Mouse (Mus musculus) forebrain, postnatal 0 days (tissue): ENCODE results near the gene Pole4. TPM values are rescaled to one million over a fixed set of nuclear protein-coding genes. Genes with fewer than 3 reads are reported as not detected.

Source experiments
- ATAC-seq: fragments of 200-750 bp; cut with Nextera tagmentation; 2 replicates; pipeline ENCODE4 v1.8.0; 2017; ENCODE audit warnings: mild to moderate bottlenecking, moderate library complexity
- DNase-seq: peaks from one replicate; pipeline ENCODE4 v3.0.0-alpha.2; 2015
- H3K27ac ChIP-seq: fragments of 300-500 bp; sonication (generic); 2 replicates; pipeline ENCODE4 v1.5.1; 2014; ENCODE audit warnings: low read depth, mild to moderate bottlenecking, antibody characterized with exemption, low read length, moderate library complexity, mixed read lengths
- H3K27me3 ChIP-seq: fragments of 300-500 bp; sonication (generic); 2 replicates; pipeline ENCODE4 v1.6.1; 2014; ENCODE audit warnings: mild to moderate bottlenecking, low read length, mixed read lengths; ENCODE audit not compliant: insufficient read depth
- H3K36me3 ChIP-seq: fragments of 300-500 bp; sonication (generic); 2 replicates; pipeline ENCODE4 v1.6.1; 2014; ENCODE audit warnings: mild to moderate bottlenecking, moderate library complexity; ENCODE audit not compliant: insufficient read depth
- H3K4me1 ChIP-seq: fragments of 300-500 bp; sonication (generic); 2 replicates; pipeline ENCODE4 v1.6.1; 2014; ENCODE audit warnings: antibody characterized with exemption; ENCODE audit not compliant: insufficient read depth
- H3K4me2 ChIP-seq: fragments of 300-500 bp; sonication (generic); 2 replicates; pipeline ENCODE4 v1.6.1; 2014; ENCODE audit warnings: low read depth, mild to moderate bottlenecking, moderate library complexity
- H3K4me3 ChIP-seq: fragments of 300-500 bp; sonication (generic); 2 replicates; pipeline ENCODE4 v1.5.1; 2014; ENCODE audit warnings: low read depth, low read length, mixed read lengths
- H3K9ac ChIP-seq: fragments of 300-500 bp; sonication (generic); 2 replicates; pipeline ENCODE4 v1.6.1; 2014; ENCODE audit warnings: mild to moderate bottlenecking
- H3K9me3 ChIP-seq: fragments of 300-500 bp; sonication (generic); 2 replicates; pipeline ENCODE4 v1.6.1; 2016; ENCODE audit warnings: low read length
- CTCF ChIP-seq: sonication (generic); IDR thresholded peaks from 2 replicates; pipeline ENCODE4 v1.5.1; 2016; ENCODE audit warnings: antibody characterized with exemption, control low read depth, low read depth
- WGBS: fragments of 180-500 bp; shearing (Covaris S2); extraction: QIAGEN DNeasy Blood & Tissue Kit; methylation state at CpG from one replicate; pipeline ENCODE4 v1.1.7; 2014; 5-methylcytosine and 5-hydroxymethylcytosine counted together
- polyA plus RNA-seq: library from polyadenylated mRNA; unstranded; fragments of >200 nt; fragmentation: Nextera tagmentation; extraction: Ambion mirVana; gene quantifications from 2 replicates; pipeline ENCODE4 v1.2.1, GENCODE M21; 2015
- total RNA-seq: library from RNA; depleted of rRNA; stranded (reverse); fragments of >200 nt; gene quantifications from 2 replicates; pipeline ENCODE4 v1.2.3, GENCODE M21; 2014

The Pole4 gene
- total and polyA plus RNA-seq, 2 experiments from 2014 or later, result 82.3 to 141 TPM

DNA sequence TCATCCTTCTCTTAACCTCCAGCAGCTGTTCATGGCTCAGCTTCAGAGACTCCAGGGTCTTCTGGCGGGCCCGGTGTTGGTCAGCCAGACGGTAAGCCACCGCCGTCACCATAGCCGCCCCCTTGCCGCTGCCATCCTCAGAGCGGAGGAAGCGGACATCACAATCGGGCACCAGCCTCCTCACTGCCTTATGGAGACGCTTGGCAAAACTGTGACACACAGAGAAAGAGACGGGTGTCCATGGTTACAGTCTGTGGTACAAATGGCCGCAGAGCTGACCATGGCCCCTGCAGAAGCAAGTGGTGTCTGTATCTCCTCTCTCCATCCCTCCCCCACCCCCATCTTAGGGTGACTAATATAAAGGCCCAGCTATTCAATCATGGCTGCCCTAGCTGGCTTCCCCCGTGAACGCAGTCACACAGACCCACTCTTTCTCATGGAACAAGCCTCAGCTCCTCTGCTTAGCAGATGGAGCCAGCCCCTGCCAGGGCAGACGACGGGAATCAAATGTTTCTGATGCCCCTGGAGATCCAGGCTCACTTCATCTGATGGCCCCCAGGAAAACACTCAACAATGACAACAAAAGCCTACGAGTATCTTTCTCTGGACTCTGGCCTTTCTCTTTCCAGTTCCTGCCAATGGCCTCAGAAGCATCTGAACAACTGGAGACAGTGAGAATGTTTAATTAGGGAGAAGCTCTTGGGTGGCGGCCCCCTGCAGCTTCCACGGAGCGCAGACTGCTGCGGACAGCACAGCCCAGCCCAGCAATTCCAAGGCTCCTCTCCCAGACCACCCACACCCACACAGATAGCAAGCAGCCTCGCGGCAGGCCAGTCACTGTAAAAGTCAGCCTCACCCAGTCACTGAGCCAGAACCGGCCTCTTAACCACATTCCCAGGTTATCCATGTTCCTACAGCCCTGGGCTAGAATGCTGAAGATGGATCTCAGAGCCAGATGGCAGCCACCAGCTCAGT, 31.7 kb upstream of the Pole4 start:
- H3K27ac ChIP-seq, result no peak overlapping the region
- ATAC-seq (no peak), DNase-seq (no peak)
- WGBS, result 82% methylated on average over 25 of the region's 25 CpGs
- no peak for TF ChIP-seq CTCF
- no peak overlapping the region for H3K9ac ChIP-seq
- no peaks in the 10 kb centered on the region for H3K4me1 ChIP-seq
- no peak overlapping the region for H3K4me2 ChIP-seq
- H3K27me3 ChIP-seq, result no peaks in the 10 kb centered on the region
- H3K36me3 ChIP-seq, result no peaks in the 10 kb centered on the region
- H3K9me3 ChIP-seq, result no peaks in the 10 kb centered on the region
- no peak overlapping the region for H3K4me3 ChIP-seq

DNA sequence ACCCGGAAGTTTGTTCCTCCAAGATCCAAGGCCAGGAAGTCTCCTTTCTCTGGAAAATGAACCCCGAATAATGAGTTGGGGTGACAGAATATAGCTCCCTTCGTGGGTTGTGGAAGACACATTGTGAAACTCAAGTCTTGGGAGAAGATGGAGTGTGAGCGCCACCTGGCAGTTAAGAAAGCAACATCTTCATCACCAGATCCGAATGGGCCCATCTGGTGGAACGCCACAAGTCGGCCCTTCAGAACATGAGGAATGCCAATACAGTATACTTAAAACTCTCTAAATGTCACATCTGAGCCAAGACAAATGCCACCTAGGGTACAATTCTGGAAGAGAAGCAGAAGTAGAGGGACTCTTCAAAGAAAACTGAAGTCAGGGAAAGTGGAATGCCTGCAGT, 30.2 kb upstream of the Pole4 start:
- Histone ChIP-seq H3K4me3 (no peak overlapping the region), H3K27me3 (no peaks in the 10 kb centered on the region), H3K9me3 (no peaks in the 10 kb centered on the region), H3K27ac (no peak overlapping the region), H3K9ac (no peak overlapping the region), H3K4me2 (no peak overlapping the region), H3K36me3 (no peaks in the 10 kb centered on the region), H3K4me1 (no peaks in the 10 kb centered on the region)
- ATAC-seq (peak; percentile 33; the same call in 1 of the 2 replicates), DNase-seq (peak; percentile 69)
- peak; percentile 72 for TF ChIP-seq CTCF
- WGBS, result 75% methylated on average over 7 of the region's 7 CpGs

DNA sequence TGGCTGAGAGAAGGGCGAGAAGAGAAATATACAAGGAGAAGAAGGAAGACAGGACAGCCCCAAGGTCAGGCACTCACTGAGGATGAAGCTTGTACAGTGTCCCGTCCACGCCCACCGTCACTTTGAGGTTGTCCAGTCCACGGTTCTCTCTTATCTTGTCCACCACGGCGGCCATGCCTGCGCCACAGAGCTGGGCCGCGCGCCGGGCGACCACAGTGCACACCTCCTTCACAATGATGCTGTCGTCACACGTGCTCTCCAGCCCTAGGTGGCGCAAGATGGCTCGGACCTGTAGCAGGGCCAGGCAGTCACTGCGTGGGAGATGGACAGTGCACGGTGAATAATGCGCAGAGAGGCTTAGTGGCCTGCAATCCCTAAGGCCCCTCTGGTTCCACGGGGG, 23.5 kb upstream of the Pole4 start:
- DNase-seq (no peak), ATAC-seq (no peak)
- WGBS, result 91% methylated on average over 21 of the region's 21 CpGs
- H3K27me3 ChIP-seq, result no peaks in the 10 kb centered on the region
- no peak overlapping the region for H3K4me2 ChIP-seq
- H3K4me1 ChIP-seq, result no peaks in the 10 kb centered on the region
- H3K27ac ChIP-seq, result no peak overlapping the region
- no peak overlapping the region for H3K9ac ChIP-seq
- H3K36me3 ChIP-seq, result no peaks in the 10 kb centered on the region
- peak; percentile 12; the same call in 1 of the 2 replicates for TF ChIP-seq CTCF
- H3K4me3 ChIP-seq, result no peak overlapping the region
- H3K9me3 ChIP-seq, result no peaks in the 10 kb centered on the region

DNA sequence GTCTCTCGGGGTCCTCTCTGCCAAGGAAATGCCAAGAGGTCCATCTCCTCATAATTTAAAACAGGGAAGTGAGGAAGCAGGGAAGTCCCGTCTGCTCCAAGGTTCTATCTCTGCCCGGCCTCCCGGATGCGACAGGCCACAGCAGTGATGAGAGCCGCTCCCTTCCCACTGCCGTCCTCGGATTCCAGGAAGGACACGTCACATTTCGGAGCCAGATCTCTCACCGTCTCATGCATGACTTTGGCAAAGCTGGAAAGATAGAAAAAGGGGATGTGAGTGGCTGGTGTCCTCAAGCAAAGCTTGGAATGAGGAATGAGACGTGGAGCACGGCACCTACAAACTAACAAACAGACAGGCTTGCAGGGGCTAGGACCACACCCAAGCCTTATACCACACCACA, 22.0 kb upstream of the Pole4 start:
- no peaks in the 10 kb centered on the region for H3K9me3 ChIP-seq
- H3K9ac ChIP-seq, result no peak overlapping the region
- H3K27me3 ChIP-seq, result no peaks in the 10 kb centered on the region
- DNase-seq (no peak), ATAC-seq (no peak)
- WGBS, result 97% methylated on average over 13 of the region's 13 CpGs
- no peak overlapping the region for H3K27ac ChIP-seq
- no peak for TF ChIP-seq CTCF
- H3K4me3 ChIP-seq, result no peak overlapping the region
- peaks cover 3% of the 10 kb centered on the region for H3K4me1 ChIP-seq
- no peaks in the 10 kb centered on the region for H3K36me3 ChIP-seq
- no peak overlapping the region for H3K4me2 ChIP-seq

DNA sequence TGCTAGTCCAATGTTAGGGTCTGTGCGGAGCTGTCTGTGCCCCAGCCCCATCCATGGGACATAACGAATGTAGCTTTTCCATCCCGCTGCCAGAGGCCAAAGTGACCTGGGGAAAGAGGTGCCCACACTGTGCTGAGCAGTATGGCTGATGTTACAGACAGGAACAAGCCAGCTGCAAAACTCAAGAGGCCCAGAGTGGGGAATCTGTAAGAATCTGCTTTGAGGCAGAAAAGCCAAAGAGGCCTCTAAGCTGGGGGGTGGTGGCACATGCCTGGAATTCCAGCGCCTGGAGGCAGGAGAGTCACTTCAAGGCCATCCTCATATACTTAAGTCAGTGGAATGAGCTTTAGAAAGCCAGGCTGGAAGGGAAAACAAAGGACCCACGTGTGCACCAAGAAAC, 18.2 kb upstream of the Pole4 start:
- Histone ChIP-seq H3K4me3 (no peak overlapping the region), H3K27ac (no peak overlapping the region), H3K4me2 (no peak overlapping the region), H3K9me3 (no peaks in the 10 kb centered on the region), H3K27me3 (no peaks in the 10 kb centered on the region), H3K9ac (no peak overlapping the region), H3K4me1 (peaks cover 3% of the 10 kb centered on the region), H3K36me3 (no peaks in the 10 kb centered on the region)
- DNase-seq, result no peak
- 47% methylated on average over 5 of the region's 5 CpGs for WGBS
- TF ChIP-seq CTCF, result no peak
- ATAC-seq, result no peak

DNA sequence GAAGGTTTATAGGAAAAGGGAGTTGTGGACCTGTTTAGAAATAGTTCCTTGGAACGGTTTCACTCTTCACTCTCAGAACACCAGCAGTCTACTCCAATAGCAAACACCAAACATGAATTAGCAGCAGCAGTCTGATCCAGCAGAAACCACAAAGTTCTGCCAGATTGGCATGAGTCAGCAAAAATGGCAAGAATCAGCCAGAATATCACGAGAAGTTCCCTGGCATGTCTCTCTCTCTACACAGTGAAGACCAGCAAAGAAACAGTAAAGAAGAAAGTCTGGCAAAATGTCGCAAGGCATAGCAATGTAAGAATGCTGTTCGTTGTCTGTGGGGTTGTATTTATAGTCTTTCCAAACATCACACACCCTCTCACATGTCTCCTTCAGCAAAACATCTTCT, 11.0 kb upstream of the Pole4 start:
- Histone ChIP-seq H3K36me3 (no peaks in the 10 kb centered on the region), H3K4me2 (no peak overlapping the region), H3K4me1 (no peaks in the 10 kb centered on the region), H3K27me3 (no peaks in the 10 kb centered on the region), H3K27ac (no peak overlapping the region), H3K9ac (no peak overlapping the region), H3K4me3 (no peak overlapping the region), H3K9me3 (no peaks in the 10 kb centered on the region)
- DNase-seq, result no peak
- ATAC-seq, result no peak
- no peak for TF ChIP-seq CTCF
- 84% methylated on average over 4 of the region's 4 CpGs for WGBS

DNA sequence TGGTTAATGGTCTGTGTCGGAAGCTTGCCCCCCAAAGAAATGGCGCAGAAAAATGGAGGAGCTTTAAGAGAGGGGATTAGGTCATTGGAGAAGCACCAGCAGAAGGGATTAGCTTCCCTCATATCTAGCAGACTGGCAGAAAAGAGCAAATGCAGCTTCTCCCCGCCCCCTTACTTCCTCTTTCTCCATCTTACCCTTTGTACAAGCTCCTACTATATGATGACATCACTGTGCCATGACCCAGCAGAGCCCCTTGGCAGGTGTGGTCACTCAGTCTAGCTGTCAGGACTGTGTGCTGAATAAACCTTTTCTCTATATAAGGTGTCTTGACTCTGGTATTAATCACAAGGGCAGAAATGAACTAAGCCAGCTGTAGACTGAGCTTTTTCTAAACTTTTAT, 10.5 kb upstream of the Pole4 start:
- no peak for ATAC-seq
- H3K4me1 ChIP-seq, result no peaks in the 10 kb centered on the region
- H3K4me2 ChIP-seq, result no peak overlapping the region
- no peaks in the 10 kb centered on the region for H3K9me3 ChIP-seq
- no peaks in the 10 kb centered on the region for H3K36me3 ChIP-seq
- H3K4me3 ChIP-seq, result no peak overlapping the region
- DNase-seq, result no peak
- 77% methylated on average over 3 of the region's 3 CpGs for WGBS
- H3K27me3 ChIP-seq, result no peaks in the 10 kb centered on the region
- no peak overlapping the region for H3K9ac ChIP-seq
- H3K27ac ChIP-seq, result no peak overlapping the region
- no peak for TF ChIP-seq CTCF
